Mouse (Mus musculus): ENCODE results near the gene Pax5. TPM values are rescaled to one million over a fixed set of nuclear protein-coding genes. Genes with fewer than 3 reads are reported as not detected.

Pax5 gene
- total RNA-seq, 1 experiment from 2014 or later = 199 TPM

DNA sequence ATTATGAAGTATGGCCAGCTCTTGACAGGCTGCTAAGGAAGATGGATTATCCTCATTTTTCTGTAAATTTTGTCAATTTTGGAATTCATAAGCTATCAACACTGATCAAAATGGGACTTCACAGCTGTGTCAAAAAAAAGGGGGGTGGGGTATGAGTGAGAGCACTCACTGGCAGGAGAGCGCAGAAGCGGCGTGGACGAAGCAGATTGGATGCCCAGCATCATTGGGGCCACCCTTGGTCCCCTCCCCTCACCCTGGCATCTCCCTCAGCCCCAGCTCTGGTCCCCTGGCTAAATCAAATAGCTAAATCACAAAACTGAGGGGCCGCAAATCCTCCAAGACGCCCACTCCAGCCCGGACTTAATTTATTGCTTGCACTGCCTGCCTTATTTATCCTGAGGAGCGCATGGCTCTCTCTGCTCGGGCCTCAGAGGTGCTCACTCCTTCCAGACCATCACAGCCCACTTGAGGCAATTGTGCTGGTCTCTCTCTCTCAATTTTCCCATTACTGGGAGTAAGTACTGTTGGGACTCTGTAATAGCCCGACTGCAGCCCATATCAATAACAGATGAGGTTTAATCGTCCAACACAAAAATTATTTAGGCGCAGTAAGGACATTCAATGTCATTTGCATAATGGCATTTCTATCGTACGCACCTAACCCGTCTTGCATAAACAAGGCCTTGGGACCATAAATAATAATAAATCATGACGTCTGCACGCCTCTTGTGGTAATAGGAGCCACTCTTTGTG, 87.4 kb downstream of the Pax5 start:
- ATAC-seq (ENCODE audit: extremely low read depth, insufficient number of reproducible peaks, low FRiP score, poor library complexity, severe bottlenecking) = no peak

DNA sequence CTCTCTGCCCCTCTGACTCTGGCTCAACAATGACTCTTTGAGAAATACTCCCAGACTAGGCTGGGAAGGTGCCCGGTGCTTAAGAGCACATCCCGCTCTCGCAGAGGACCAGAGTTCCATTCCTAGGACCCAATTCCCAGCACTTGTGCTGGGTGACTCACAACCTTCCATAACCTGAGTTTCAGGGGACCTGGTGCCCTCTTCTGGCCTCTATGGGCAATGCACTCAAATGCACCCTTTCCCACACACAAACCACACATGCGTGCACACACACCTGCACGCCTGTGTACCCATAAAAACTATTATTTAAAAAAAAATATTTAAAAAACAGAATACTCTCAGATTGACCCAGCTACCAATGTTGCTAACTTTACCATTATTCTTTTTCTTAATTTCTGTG, 90.0 kb downstream of the Pax5 start:
- ATAC-seq (ENCODE audit: extremely low read depth, insufficient number of reproducible peaks, low FRiP score, poor library complexity, severe bottlenecking) = no peak

DNA sequence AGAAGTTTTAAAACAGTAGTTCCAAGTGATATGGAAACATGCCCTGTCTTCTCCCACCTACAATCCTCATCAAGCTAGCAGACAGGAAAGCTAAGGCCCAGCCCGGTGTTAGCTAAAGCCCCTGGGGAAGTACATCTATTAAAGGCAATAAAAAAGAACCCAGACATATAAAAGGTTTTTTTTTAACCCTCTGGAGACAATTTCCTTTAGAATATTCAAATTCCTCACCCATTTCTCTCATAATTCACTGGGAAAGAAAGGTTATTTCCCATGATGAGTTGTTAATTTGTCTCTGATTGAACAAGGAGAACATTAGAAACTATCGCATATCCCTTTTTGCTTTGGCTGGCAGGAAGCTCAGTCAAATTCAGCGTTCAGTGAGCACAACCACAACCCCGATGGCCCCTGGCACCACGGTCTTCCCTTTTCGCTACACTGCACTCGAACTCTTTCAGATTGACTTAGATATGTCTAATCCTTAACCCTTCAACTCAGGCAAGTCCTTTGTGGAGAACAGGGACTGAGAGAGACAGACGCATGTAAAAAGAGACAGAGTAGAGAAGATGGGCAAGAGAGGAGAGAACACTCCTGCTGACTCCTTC, 96.1 kb downstream of the Pax5 start:
- peak; percentile 44; the same call in 1 of the 2 replicates for ATAC-seq (ENCODE audit: extremely low read depth, insufficient number of reproducible peaks, low FRiP score, poor library complexity, severe bottlenecking)

DNA sequence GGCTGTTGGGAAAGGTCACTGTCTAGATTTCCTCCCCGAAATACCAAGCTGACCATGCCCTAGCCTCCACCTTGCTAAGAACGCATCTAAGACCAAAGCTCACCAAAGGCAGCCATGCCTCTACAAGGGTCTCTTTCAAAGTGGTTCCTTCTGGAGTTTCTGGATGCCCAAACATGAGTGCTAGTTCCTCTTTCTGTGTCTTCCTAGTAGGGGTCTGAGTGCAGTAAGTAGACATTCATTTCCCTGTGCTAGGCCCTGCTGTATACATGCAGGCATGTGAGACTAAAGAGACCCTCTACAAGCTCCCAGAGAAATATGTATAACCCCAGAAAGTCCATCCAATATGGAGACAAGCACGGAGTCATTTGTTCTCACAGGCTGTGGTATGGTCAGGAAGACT, 97.9 kb downstream of the Pax5 start:
- ATAC-seq (ENCODE audit: extremely low read depth, insufficient number of reproducible peaks, low FRiP score, poor library complexity, severe bottlenecking) = no peak

DNA sequence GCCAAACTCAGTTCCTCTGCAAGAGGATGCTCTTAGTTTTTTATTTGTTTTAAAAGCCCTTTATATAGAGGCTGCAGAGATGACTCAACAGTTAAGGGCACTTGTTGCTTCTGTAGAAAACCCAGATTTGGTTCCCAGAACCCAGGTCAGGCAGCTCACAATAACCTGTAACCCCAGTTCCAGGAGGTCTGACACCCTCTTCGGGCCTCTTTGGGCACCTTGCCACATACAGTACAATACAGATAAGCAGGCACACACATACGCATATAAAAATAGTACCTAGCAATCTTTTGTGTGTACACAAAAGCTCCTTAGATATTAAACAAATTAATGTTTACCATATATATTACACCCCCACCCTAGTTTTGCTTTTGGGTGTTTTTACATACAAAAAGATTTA, 104.8 kb downstream of the Pax5 start:
- ATAC-seq (ENCODE audit: extremely low read depth, insufficient number of reproducible peaks, low FRiP score, poor library complexity, severe bottlenecking) = no peak

DNA sequence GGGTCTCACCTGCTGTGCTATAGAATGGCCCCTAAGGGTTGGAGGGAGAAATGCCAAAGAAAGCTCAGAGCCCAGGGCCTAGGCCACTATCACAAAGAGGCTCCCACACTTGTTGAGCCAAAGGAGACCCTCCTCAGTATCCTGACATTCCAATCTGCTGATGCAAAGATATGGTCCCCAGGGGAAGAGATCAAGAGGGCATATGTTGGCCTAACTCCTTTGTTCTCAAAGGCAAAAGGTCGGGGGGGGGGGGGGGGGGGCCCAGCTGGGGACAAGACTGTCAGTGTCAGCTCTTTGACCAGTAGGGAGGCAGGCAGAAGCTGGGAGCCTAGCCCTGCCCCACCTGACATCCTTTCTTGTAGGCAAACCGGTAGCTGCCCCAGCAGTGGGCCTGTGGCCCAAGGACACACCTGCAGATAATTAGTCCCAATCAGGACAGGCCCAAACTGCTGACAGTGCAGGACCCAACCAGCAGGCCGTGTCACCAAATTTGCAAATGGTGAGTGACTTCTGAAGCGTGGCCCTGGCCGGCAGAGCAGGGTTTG, 108.0 kb downstream of the Pax5 start:
- ATAC-seq (ENCODE audit: extremely low read depth, insufficient number of reproducible peaks, low FRiP score, poor library complexity, severe bottlenecking) = no peak

DNA sequence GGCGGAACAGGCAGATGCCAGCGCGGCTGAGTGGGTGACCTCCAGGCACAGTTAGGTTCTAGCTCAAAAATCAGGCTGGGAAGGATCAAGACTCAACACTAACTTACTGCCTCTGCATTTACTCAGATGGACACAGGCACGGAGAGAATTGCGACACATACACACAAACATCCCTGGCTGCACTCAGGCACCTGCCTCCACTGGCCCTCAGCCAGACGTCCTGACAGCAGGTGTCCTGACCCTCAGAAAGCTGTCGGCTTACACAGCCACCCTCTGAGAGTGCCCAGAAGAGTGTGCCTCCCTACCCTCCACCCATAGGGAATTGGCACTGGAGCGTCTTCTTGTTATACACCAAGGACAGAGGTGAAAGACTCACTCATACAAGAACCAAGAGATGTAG, 108.9 kb downstream of the Pax5 start:
- no peak for ATAC-seq (ENCODE audit: extremely low read depth, insufficient number of reproducible peaks, low FRiP score, poor library complexity, severe bottlenecking)

DNA sequence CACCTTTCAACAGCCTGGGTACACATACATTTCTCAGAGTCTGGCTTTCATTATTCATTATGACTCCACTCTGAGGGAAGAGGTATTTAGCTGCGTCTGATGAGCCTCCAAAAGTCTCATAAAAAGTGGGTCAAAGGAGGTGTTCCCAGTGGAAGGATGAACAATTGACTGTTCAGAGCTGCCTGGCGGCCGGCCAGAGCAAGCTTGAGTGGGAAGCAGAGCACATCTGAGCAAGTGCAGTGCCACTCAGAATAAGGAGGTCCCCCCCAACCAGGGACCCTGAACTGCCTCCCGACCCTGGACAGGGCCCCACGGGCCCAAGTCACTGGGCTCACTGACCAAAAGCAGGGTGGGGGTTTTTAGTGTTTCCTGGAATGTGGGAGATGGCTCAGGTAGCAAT, 109.4 kb downstream of the Pax5 start:
- ATAC-seq (ENCODE audit: extremely low read depth, insufficient number of reproducible peaks, low FRiP score, poor library complexity, severe bottlenecking) = no peak

DNA sequence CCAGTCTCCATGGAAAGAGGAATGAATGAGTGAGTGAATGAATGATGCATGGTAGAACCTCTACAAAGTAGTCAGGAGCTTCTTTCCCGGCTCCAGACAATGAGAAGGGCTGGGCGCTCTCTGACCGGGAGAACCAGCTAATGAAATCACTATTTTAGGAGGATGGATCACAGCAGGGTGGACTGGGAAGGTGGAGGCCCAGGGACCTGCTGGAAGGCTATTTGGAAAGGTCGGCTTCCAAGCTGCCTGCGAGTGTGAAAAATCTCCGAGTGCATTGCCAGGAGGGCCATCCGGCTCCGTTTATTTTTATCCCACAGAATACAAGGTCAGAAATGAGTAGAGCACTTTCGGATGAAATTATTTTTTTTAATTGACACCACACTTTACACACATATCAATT, 112.3 kb downstream of the Pax5 start:
- ATAC-seq (ENCODE audit: extremely low read depth, insufficient number of reproducible peaks, low FRiP score, poor library complexity, severe bottlenecking) = no peak

DNA sequence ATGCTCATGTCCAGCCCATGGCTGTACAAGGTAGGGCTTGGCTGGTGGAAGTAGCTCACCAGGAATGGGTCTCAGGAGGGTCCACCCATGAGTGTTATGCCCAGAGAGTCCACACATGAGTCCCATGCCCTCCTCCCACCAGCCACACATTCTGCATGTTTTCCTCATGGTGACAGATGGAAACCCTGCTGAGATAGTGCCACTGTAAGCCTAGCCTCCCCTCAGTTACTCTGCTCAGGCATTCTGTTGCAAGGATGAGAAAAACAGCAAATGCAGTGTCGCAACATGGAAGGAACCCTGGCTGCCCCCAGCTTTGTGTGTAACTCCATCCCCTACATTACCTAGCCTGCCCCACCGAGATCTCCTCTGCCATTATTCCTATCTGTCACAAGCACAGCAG, 117.2 kb downstream of the Pax5 start:
- no peak for ATAC-seq (ENCODE audit: extremely low read depth, insufficient number of reproducible peaks, low FRiP score, poor library complexity, severe bottlenecking)

DNA sequence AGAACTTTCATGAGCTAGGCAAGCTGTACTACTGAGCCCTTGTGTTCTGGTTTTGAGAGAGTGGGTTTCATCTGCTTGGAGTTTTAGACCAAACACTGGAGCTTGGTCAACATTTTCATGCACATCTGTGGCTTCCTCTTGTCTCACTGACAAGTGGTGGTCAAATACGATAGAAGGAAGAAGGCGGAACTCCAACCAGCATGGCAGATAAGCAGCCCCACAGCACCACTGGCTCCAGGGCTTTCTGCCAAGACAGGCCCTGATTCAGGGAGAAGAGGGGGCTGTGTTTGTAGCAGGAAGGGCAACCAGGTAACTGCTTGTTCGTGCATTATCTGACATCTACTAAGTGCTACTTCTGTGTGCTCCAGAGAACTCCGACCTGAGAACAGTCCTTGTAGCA, 127.6 kb downstream of the Pax5 start:
- ATAC-seq (ENCODE audit: extremely low read depth, insufficient number of reproducible peaks, low FRiP score, poor library complexity, severe bottlenecking) = no peak

DNA sequence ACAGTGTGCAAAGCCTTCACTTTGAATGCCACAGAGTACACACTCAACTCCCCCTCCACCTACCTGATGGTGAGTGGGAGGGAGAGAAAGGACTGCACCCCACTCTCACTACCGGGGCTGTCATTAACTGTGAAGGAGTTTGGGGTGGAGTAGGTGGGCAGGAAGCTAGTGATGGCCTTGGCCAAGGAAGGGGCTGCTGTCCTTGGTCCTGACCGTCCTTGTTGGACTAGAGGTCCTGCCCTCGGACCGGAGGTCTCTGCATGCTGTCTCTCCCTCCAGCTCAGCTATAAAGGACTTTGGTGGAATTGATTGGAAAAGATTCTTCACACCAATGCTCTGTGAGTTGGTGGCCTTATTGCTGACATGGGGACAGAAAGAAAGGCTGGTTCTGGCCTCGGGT, 131.7 kb downstream of the Pax5 start:
- no peak for ATAC-seq (ENCODE audit: extremely low read depth, insufficient number of reproducible peaks, low FRiP score, poor library complexity, severe bottlenecking)

DNA sequence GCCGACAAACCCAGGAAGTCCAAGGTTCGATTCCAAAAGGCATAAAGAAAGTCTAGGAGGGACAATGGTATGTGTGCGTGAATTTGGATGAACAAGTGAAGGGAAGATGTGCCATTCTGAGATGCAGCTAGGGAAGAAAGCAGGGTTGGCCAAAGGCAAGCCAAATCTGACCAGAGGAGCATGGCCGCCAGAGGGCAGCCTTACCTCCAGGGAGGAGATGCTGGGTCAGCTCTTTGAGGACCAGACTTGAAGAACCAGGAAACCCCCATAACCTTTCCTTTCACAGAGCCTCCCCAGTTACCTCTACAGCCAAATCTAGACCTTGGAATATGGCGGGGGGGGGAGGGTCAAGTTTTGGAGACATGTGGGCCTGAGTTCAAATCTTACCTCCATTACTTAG, 133.0 kb downstream of the Pax5 start:
- ATAC-seq (ENCODE audit: extremely low read depth, insufficient number of reproducible peaks, low FRiP score, poor library complexity, severe bottlenecking) = no peak

DNA sequence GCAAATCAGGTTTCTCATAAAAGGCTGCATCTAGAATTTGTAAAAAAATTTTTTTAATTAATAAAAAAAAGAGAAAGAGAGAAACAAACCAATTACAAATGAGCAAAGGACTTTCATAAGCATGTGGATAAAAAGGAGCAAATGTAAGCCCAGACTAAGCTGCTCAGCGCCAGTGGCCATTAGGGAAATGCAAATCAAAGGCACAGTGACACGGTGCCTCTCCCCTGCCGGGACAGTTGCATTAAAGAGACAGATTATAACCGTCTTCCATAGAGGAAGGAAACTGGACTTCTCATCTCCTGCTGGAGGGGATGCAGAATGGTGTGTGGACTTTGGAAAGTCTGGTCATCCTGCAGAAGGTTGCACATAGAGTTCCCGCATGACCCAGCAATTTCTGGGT, 133.5 kb downstream of the Pax5 start:
- ATAC-seq (ENCODE audit: extremely low read depth, insufficient number of reproducible peaks, low FRiP score, poor library complexity, severe bottlenecking) = no peak

DNA sequence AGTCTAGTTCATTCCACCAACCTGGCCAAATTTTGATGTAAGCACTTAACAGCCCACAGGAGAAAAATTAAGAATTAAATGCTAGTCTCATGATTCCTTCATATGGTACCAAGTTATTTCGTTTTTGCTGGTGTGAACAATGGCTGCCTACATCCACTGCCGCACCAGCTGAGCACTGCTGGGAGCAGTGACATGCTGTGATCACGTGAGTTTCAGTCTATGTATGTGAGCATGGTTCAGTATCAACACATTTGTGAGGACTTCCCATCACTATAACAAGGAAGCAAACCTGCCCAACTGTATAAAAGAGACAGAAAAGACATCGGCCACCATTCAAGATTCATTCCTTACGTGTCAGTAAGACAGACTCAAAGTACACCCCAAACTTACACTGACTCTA, 137.3 kb downstream of the Pax5 start:
- no peak for ATAC-seq (ENCODE audit: extremely low read depth, insufficient number of reproducible peaks, low FRiP score, poor library complexity, severe bottlenecking)

DNA sequence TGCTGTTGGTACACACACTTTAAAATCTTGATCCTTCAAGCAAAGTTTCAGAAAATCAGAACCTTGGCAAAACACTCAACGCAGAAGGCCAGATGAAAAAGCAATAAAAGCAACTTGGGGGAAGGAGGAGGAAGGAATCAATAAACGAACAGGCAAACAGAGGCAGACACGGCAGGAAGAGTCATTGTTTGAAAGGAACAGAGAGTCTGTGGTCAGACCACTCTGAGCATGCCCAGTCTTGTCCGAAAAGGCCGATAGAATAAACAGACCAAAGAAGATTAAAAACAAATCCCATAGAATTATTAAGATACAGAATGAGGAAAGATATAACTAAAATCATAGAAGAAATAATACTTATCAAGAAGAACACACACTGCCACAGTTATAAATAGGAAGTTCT, 137.9 kb downstream of the Pax5 start:
- ATAC-seq (ENCODE audit: extremely low read depth, insufficient number of reproducible peaks, low FRiP score, poor library complexity, severe bottlenecking) = no peak

DNA sequence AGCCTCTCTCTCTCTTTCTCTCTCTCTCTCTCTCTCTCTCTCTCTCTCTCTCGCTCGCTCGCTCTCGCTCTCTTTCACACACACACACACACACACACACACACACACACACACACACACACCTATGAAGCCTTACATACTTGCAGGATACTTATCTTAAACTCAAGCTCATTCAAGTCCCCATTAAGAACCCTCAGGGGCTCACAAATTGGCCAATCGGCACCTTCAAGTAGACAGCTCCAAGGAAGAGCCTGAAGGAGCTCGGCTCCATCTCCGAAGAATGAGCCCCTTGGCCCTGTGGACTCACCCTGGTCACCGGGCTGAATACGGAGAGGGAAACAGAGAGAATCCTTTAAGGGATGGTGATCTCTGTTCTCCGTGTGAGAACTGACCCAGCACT, 141.1 kb downstream of the Pax5 start:
- ATAC-seq (ENCODE audit: extremely low read depth, insufficient number of reproducible peaks, low FRiP score, poor library complexity, severe bottlenecking) = no peak

DNA sequence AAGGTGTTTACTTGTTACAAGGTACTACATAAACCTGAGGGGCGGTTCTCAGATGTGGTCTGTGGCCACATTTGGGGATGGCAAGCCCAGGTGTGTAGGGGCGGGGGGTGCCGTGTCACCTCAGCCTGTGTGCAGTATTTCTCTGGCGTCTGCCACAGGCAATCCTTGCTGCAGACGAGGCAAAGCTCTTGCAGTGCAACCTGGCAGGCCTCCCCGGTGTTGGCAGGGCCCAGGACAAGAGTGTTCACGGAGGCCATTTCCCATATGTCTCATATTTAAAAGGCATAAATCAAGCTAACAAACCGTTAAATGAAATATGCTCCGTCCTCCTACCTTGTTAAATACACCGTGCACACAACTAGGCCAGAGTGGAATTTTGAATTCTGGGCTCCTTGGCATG, 141.6 kb downstream of the Pax5 start:
- no peak for ATAC-seq (ENCODE audit: extremely low read depth, insufficient number of reproducible peaks, low FRiP score, poor library complexity, severe bottlenecking)

DNA sequence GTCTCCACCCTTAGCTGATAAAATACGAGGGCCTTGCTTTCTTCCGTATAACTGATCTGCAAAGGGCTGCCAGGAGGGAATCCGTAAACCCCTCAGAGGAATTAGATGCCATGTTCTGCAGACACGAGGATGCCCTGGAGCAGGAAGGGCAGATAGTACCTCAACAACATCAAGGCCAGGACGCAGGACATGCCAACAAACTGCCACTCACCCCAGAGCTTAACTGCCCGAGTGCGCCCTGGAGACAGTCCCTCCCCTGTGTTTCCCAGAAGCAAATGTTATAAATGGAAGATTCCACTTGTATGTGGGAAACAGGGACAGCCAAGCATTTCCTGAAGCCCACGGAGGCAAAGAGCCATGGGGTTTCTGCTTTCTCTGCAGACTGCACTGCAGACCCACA, 143.9 kb downstream of the Pax5 start:
- no peak for ATAC-seq (ENCODE audit: extremely low read depth, insufficient number of reproducible peaks, low FRiP score, poor library complexity, severe bottlenecking)

DNA sequence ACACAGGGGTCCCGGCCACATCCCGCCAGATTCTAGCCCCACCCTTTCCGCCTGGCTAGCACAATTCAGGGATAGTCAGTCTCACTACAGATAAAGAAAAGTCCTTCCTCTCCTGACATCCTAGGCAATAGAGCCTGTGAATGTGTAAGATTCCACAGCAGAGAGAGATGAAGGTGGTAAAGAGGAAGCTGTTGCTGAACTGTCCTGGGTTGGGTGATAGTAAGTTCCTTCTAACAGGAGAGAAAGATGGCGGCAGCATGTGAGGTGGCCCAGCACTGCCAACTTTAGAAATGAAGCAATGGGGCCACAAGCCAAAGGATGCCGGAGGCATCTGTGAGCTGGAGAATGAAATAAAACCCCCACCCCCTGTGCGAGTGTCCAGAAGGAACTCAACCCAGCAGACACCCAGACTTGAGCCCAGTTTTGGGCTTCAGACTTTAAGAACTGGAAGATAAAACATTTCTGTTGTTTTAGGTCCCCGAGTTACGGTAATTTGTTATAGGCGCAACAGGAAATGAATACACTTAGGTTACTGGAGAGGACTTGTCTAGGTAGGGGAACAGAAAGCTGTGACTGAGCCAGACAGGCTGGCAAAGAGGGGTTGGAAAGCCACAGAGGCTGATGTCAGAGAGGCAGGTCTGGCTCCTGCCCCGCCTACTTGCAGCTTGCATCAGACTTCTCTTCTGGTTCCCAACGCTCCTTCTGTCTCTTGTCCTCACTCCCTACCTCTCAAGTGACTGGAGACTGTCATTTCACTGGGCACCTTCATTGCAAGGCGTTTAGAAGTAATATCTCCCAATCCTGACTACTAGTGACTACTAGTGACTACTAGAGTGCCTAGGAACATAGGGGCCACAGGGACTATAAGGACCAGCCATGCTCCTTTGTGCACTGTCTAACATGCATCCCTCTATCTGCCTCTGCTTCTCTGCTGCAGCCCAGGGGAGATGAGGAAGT, 144.9 kb downstream of the Pax5 start:
- no peak for ATAC-seq (ENCODE audit: extremely low read depth, insufficient number of reproducible peaks, low FRiP score, poor library complexity, severe bottlenecking)

All from neutrophil, adult 5-6 weeks (primary cell).